Mouse (Mus musculus): ENCODE results near the gene Zfand3. TPM values are rescaled to one million over a fixed set of nuclear protein-coding genes. Genes with fewer than 3 reads are reported as not detected.

Gene Zfand3
- 57.0 and 58.4 TPM in 2 replicates for polyA plus RNA-seq (2015; fragmentation: Nextera tagmentation; extraction: Ambion mirVana)

DNA sequence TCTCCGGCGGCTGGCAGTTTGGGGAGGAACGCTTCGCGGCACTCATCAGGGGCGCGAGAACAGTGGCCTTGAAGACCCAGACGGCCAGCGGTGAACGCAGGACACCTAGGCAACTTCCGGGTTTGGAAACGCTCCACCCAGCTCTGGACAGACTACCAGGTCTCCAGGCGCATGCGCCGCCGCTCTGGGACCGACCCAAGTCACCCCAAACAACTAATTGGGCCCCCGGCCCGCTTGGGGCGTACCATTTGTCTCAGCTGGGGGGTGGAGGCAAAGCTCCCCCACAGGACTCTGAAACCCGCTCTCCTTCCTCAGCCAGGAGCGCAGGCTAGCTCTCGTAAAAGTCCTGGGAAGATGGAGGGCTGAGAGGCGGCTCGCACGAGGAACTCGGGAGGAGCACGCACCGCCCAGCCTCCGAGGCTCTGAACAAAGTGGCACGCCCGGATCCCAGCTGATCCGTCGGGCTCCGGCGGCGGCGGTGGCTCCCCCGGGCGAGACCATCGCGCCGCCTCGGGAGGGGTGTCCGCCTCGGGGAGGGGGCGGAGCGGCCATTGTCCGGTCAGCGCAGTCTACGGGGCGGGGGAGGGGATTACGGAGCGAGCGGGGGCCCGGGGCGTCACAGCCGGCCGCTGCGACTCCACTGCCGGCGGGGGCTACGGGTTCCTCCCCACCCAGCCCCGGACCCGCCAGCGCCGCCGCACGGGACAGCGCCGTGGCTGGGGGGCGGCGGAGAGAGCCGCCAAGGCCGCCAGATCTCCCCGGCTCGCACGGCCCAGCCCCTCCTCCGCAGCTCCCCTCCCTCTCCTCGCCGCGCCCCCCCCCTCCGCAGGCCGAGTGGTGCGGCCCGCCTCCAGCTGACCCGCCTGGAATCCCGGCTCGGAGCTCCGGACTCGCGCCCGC lies at the start of gene Zfand3:
Gene Zfand3, plus strand, starts transcription at position 531 of the 900 bp plus-strand sequence.
- peak within 1 kb of the TSS; percentile 60 for H3K4me3 ChIP-seq (replicated peaks; ENCODE audit: low read length)
- under 1% methylated on average over 77 of the region's 93 CpGs for whole genome bisulfite sequencing
- no peaks in the 10 kb centered on the region for H3K36me3 ChIP-seq (ENCODE audit: control insufficient read depth, insufficient read depth)
- no peaks in the 10 kb centered on the region for H3K27me3 ChIP-seq (replicated peaks; ENCODE audit: control insufficient read depth, insufficient read depth, low read length)
- H3K27ac ChIP-seq (ENCODE audit: low read length), result peak within 1 kb of the TSS; percentile 99
- peak within 1 kb of the TSS; percentile 81 for H3K9ac ChIP-seq (replicated peaks; ENCODE audit: low read depth, low read length)
- peak within 1 kb of the TSS; percentile 95 for H3K4me2 ChIP-seq (ENCODE audit: low read length)
- no peaks in the 10 kb centered on the region for H3K9me3 ChIP-seq (ENCODE audit: control insufficient read depth, low read length)
- peak; percentile 93 for ATAC-seq
- H3K4me1 ChIP-seq (replicated peaks; ENCODE audit: control insufficient read depth, insufficient read depth, low read length), result peaks cover 32% of the 10 kb centered on the region

- WGBS, result 59% methylated on average over 8 of the region's 8 CpGs
- no peak overlapping the region for H3K27ac ChIP-seq (ENCODE audit: low read length)
- H3K4me2 ChIP-seq (ENCODE audit: low read length), result no peak overlapping the region
- peaks cover 3% of the 10 kb centered on the region; the same call in 1 of the 2 replicates for H3K9me3 ChIP-seq (ENCODE audit: control insufficient read depth, low read length)
- no peaks in the 10 kb centered on the region for H3K36me3 ChIP-seq (ENCODE audit: control insufficient read depth, insufficient read depth)
- no peak for ATAC-seq
- no peaks in the 10 kb centered on the region for H3K4me1 ChIP-seq (replicated peaks; ENCODE audit: control insufficient read depth, insufficient read depth, low read length)
- H3K9ac ChIP-seq (replicated peaks; ENCODE audit: low read depth, low read length), result no peak overlapping the region
- H3K4me3 ChIP-seq (replicated peaks; ENCODE audit: low read length), result no peak overlapping the region
- H3K27me3 ChIP-seq (replicated peaks; ENCODE audit: control insufficient read depth, insufficient read depth, low read length), result no peaks in the 10 kb centered on the region
Measured at GRCm38 (mm10) chr17:29955880-29956279, 48.7 kb upstream of the Zfand3 start.

- no peak overlapping the region for H3K27ac ChIP-seq (ENCODE audit: low read length)
- H3K4me1 ChIP-seq (replicated peaks; ENCODE audit: control insufficient read depth, insufficient read depth, low read length), result peaks cover 26% of the 10 kb centered on the region
- H3K4me2 ChIP-seq (ENCODE audit: low read length), result no peak overlapping the region
- H3K9ac ChIP-seq (replicated peaks; ENCODE audit: low read depth, low read length), result no peak overlapping the region
- H3K36me3 ChIP-seq (ENCODE audit: control insufficient read depth, insufficient read depth), result no peaks in the 10 kb centered on the region
- H3K27me3 ChIP-seq (replicated peaks; ENCODE audit: control insufficient read depth, insufficient read depth, low read length), result no peaks in the 10 kb centered on the region
- WGBS, result 8% methylated on average over 11 of the region's 11 CpGs
- H3K9me3 ChIP-seq (ENCODE audit: control insufficient read depth, low read length), result peaks cover 3% of the 10 kb centered on the region; the same call in 1 of the 2 replicates
- no peak for ATAC-seq
- no peak overlapping the region for H3K4me3 ChIP-seq (replicated peaks; ENCODE audit: low read length)
Measured at GRCm38 (mm10) chr17:29963730-29964259, 40.7 kb upstream of the Zfand3 start.

GRCm38 (mm10) chr17:29965506-29965905 lies 39.0 kb upstream of the Zfand3 start:
- Histone ChIP-seq H3K4me3 (replicated peaks; ENCODE audit: low read length) (no peak overlapping the region), H3K9ac (replicated peaks; ENCODE audit: low read depth, low read length) (no peak overlapping the region), H3K36me3 (ENCODE audit: control insufficient read depth, insufficient read depth) (no peaks in the 10 kb centered on the region), H3K27ac (ENCODE audit: low read length) (no peak overlapping the region), H3K4me1 (replicated peaks; ENCODE audit: control insufficient read depth, insufficient read depth, low read length) (peaks cover 26% of the 10 kb centered on the region), H3K4me2 (ENCODE audit: low read length) (no peak overlapping the region), H3K9me3 (ENCODE audit: control insufficient read depth, low read length) (no peaks in the 10 kb centered on the region), H3K27me3 (replicated peaks; ENCODE audit: control insufficient read depth, insufficient read depth, low read length) (no peaks in the 10 kb centered on the region)
- 3% methylated on average over 5 of the region's 5 CpGs for WGBS
- ATAC-seq, result peak; percentile 61

DNA sequence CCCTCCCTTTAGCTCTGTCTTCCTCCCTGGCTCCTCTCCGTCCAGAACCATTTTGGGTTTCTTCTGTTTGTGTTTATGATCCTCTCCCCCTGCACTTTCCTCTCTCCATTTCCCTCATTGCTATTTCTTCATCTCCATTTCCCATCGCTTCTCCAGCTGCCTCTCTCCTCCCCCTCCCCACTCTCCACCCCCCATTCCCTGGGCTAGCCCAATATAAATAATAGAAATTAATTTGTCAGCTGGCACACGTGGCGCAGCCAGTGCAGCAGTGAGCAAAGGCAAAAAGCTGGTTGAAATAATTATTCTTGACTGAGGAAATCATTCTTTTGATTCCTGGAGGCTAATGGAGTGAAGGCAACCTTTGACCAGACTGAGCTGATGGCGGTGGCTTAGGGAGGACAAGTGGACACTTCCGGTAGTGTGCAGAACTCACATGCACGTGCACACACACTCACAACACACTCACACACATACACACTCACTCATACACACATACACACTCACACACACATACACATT lies 34.4 kb upstream of the Zfand3 start, which contains the start of gene Mdga1:
Gene Mdga1, minus strand, starts transcription at position 51 of the 519 bp plus-strand sequence.
- ATAC-seq, result no peak
- no peak within 1 kb of the TSS for H3K9ac ChIP-seq (replicated peaks; ENCODE audit: low read depth, low read length)
- no peak within 1 kb of the TSS for H3K27ac ChIP-seq (ENCODE audit: low read length)
- no peak within 1 kb of the TSS for H3K4me3 ChIP-seq (replicated peaks; ENCODE audit: low read length)
- no peaks in the 10 kb centered on the region for H3K36me3 ChIP-seq (ENCODE audit: control insufficient read depth, insufficient read depth)
- no peak within 1 kb of the TSS for H3K4me2 ChIP-seq (ENCODE audit: low read length)
- WGBS, result 70% methylated on average over 7 of the region's 7 CpGs
- H3K9me3 ChIP-seq (ENCODE audit: control insufficient read depth, low read length), result no peaks in the 10 kb centered on the region
- H3K27me3 ChIP-seq (replicated peaks; ENCODE audit: control insufficient read depth, insufficient read depth, low read length), result no peaks in the 10 kb centered on the region
- H3K4me1 ChIP-seq (replicated peaks; ENCODE audit: control insufficient read depth, insufficient read depth, low read length), result peaks cover 10% of the 10 kb centered on the region

DNA sequence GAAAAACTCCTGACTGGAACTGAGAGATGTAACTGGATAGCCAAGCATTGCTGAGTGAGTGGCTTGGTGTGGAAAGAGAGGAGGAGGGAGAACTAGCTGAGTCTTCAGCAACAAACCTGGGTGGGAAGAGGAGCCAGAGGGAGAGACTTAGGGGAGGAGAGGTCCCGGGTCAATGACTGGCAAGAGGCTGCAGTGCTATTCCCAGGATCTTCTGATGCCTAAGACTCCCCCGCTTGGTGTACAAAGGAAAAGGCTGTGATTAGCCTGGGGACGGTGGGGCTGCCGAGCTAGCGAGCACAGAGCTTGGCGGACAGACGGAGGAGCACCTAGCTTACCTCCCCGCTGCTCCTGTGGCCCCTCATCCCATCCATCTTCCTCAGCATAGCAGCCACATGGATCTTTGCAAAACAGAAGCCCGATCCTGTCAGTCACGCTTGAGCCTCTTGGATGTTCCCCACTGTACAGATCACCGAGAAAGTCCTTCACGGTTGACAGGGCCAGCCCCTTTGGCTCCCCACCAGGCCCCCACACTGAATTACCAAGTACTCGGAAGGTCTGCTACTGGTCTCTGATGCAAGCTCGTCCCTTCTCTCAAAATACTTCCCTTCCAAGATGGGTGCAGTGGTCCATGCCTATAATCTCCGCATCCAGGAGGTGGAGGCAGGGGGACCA lies 32.6 kb upstream of the Zfand3 start:
- Histone ChIP-seq H3K9me3 (ENCODE audit: control insufficient read depth, low read length) (no peaks in the 10 kb centered on the region), H3K36me3 (ENCODE audit: control insufficient read depth, insufficient read depth) (no peaks in the 10 kb centered on the region), H3K27ac (ENCODE audit: low read length) (no peak overlapping the region), H3K9ac (replicated peaks; ENCODE audit: low read depth, low read length) (no peak overlapping the region), H3K27me3 (replicated peaks; ENCODE audit: control insufficient read depth, insufficient read depth, low read length) (no peaks in the 10 kb centered on the region), H3K4me1 (replicated peaks; ENCODE audit: control insufficient read depth, insufficient read depth, low read length) (no peaks in the 10 kb centered on the region; the same call in 1 of the 2 replicates), H3K4me3 (replicated peaks; ENCODE audit: low read length) (no peak overlapping the region), H3K4me2 (ENCODE audit: low read length) (no peak overlapping the region)
- ATAC-seq, result no peak
- 43% methylated on average over 15 of the region's 15 CpGs for WGBS

- ATAC-seq, result no peak
- Histone ChIP-seq H3K9me3 (ENCODE audit: control insufficient read depth, low read length) (no peaks in the 10 kb centered on the region), H3K4me1 (replicated peaks; ENCODE audit: control insufficient read depth, insufficient read depth, low read length) (no peaks in the 10 kb centered on the region; the same call in 1 of the 2 replicates), H3K4me3 (replicated peaks; ENCODE audit: low read length) (no peak overlapping the region), H3K4me2 (ENCODE audit: low read length) (no peak overlapping the region), H3K9ac (replicated peaks; ENCODE audit: low read depth, low read length) (no peak overlapping the region), H3K27me3 (replicated peaks; ENCODE audit: control insufficient read depth, insufficient read depth, low read length) (no peaks in the 10 kb centered on the region), H3K36me3 (ENCODE audit: control insufficient read depth, insufficient read depth) (no peaks in the 10 kb centered on the region), H3K27ac (ENCODE audit: low read length) (no peak overlapping the region)
- WGBS, result 94% methylated on average over 7 of the region's 7 CpGs
Measured at GRCm38 (mm10) chr17:29973226-29973625, 31.3 kb upstream of the Zfand3 start.

DNA sequence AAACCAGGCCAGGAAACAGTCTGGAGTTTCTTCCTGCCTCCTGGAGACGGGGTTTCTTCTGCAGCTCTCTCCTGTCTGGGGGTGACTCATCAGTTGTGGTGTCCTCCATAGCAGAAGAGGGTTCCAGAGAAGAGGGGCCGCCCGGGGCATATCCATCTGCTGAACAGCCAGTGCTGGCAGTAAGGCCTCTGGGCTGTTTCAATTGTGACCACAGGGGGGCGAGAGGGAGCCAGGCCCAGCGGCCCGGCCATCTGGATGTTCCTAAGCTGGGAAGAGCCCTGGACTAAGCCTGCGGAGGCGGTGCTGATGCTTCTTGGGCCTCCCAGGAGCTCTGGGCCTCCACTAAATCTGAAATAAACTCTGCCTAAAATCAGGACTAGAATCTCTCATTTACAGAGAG lies 28.8 kb upstream of the Zfand3 start:
- H3K36me3 ChIP-seq (ENCODE audit: control insufficient read depth, insufficient read depth), result no peaks in the 10 kb centered on the region
- 4% methylated on average over 8 of the region's 8 CpGs for WGBS
- H3K27me3 ChIP-seq (replicated peaks; ENCODE audit: control insufficient read depth, insufficient read depth, low read length), result no peaks in the 10 kb centered on the region
- no peak overlapping the region for H3K4me2 ChIP-seq (ENCODE audit: low read length)
- ATAC-seq, result peak; percentile 69; the same call in 1 of the 2 replicates
- H3K9ac ChIP-seq (replicated peaks; ENCODE audit: low read depth, low read length), result no peak overlapping the region
- H3K4me3 ChIP-seq (replicated peaks; ENCODE audit: low read length), result no peak overlapping the region
- no peak overlapping the region for H3K27ac ChIP-seq (ENCODE audit: low read length)
- H3K4me1 ChIP-seq (replicated peaks; ENCODE audit: control insufficient read depth, insufficient read depth, low read length), result no peaks in the 10 kb centered on the region; the same call in 1 of the 2 replicates
- H3K9me3 ChIP-seq (ENCODE audit: control insufficient read depth, low read length), result no peaks in the 10 kb centered on the region

DNA sequence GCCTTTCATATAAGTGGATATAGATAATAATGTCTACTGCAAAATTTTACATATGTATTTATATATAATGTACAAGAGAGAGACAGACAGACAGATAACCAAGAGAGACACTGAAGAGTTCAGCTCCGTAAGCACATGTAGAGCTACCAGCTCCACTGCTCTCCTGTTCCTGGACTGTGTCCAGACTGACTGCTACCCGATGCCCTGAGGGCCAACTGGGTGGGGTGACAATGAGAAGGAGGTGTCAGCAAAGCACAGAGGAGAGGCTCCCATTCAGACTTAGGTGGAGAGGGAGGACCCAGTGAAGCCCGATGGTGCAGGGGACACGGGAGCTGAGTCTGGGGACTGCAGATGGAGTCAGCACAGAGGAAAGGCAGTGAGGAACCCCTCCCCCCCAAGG lies 25.5 kb upstream of the Zfand3 start:
- whole genome bisulfite sequencing, result 57% methylated on average over 4 of the region's 4 CpGs
- no peak overlapping the region for H3K9ac ChIP-seq (replicated peaks; ENCODE audit: low read depth, low read length)
- no peak overlapping the region for H3K4me2 ChIP-seq (ENCODE audit: low read length)
- no peaks in the 10 kb centered on the region for H3K9me3 ChIP-seq (ENCODE audit: control insufficient read depth, low read length)
- ATAC-seq, result no peak
- H3K4me1 ChIP-seq (replicated peaks; ENCODE audit: control insufficient read depth, insufficient read depth, low read length), result no peaks in the 10 kb centered on the region; the same call in 1 of the 2 replicates
- no peaks in the 10 kb centered on the region for H3K27me3 ChIP-seq (replicated peaks; ENCODE audit: control insufficient read depth, insufficient read depth, low read length)
- H3K4me3 ChIP-seq (replicated peaks; ENCODE audit: low read length), result no peak overlapping the region
- no peak overlapping the region for H3K27ac ChIP-seq (ENCODE audit: low read length)
- no peaks in the 10 kb centered on the region for H3K36me3 ChIP-seq (ENCODE audit: control insufficient read depth, insufficient read depth)
